Mouse (Mus musculus): ENCODE data around the gene Kars. TPM values are rescaled to one million over a fixed set of nuclear protein-coding genes. Genes with fewer than 3 reads are reported as not detected.

Kars gene
- polyA plus RNA-seq (2012; rRNA removed) (99.2 and 124 TPM in 2 replicates), polyA plus RNA-seq (2014; fragmentation: Nextera tagmentation; extraction: Ambion mirVana) (204 and 207 TPM in 2 replicates)

GRCm38 (mm10) chr8:112010997-112011815 is at the start of gene Kars, which contains the start of gene Terf2ip:
Gene Kars (minus strand): TSS chr8:112011323.
Gene Terf2ip (plus strand): TSS chr8:112011398.
- peaks cover 15% of the 10 kb centered on the region for H3K36me3 ChIP-seq (ENCODE audit: control insufficient read depth, insufficient read depth, low read length)
- peak within 1 kb of the TSS; percentile 78 for H3K4me2 ChIP-seq (replicated peaks; ENCODE audit: low read depth, low read length, severe bottlenecking)
- under 1% methylated on average over 61 of the region's 61 CpGs for WGBS
- peak; percentile 91 for TF ChIP-seq POLR2A (IDR thresholded peaks at IDR 0.05; ENCODE audit: borderline replicate concordance, extremely low read depth, insufficient read depth, insufficient read length)
- H3K9ac ChIP-seq (ENCODE audit: low read depth, low read length, severe bottlenecking): peak within 1 kb of the TSS; percentile 76
- peak; percentile 94 for DNase-seq (ENCODE audit: low spot score)
- H3K27me3 ChIP-seq (ENCODE audit: control insufficient read depth, insufficient read depth, low read length): no peaks in the 10 kb centered on the region
- H3K27ac ChIP-seq (replicated peaks; ENCODE audit: low read depth, low read length): peak within 1 kb of the TSS; percentile 72
- H3K9me3 ChIP-seq (ENCODE audit: control insufficient read depth, low read length): no peaks in the 10 kb centered on the region
- ATAC-seq (ENCODE audit: low FRiP score, low read depth): peak; percentile 93
- peak within 1 kb of the TSS; percentile 80 for H3K4me3 ChIP-seq (replicated peaks; ENCODE audit: low read length)
- peaks cover 18% of the 10 kb centered on the region for H3K4me1 ChIP-seq (ENCODE audit: control insufficient read depth, insufficient read depth, low read length)

- Histone ChIP-seq H3K9ac (ENCODE audit: low read depth, low read length, severe bottlenecking) (no peak overlapping the region), H3K36me3 (ENCODE audit: control insufficient read depth, insufficient read depth, low read length) (no peaks in the 10 kb centered on the region), H3K9me3 (ENCODE audit: control insufficient read depth, low read length) (no peaks in the 10 kb centered on the region), H3K4me3 (replicated peaks; ENCODE audit: low read length) (no peak overlapping the region), H3K27me3 (ENCODE audit: control insufficient read depth, insufficient read depth, low read length) (no peaks in the 10 kb centered on the region), H3K4me1 (ENCODE audit: control insufficient read depth, insufficient read depth, low read length) (no peaks in the 10 kb centered on the region), H3K27ac (replicated peaks; ENCODE audit: low read depth, low read length) (no peak overlapping the region), H3K4me2 (replicated peaks; ENCODE audit: low read depth, low read length, severe bottlenecking) (no peak overlapping the region)
- TF ChIP-seq POLR2A (IDR thresholded peaks at IDR 0.05; ENCODE audit: borderline replicate concordance, extremely low read depth, insufficient read depth, insufficient read length): no peak
- DNase-seq (ENCODE audit: low spot score) (no peak), ATAC-seq (ENCODE audit: low FRiP score, low read depth) (no peak)
These were observed 43.3 kb upstream of the Kars start for GRCm38 (mm10) chr8:112054456-112054855.

- Histone ChIP-seq H3K9me3 (ENCODE audit: control insufficient read depth, low read length) (no peaks in the 10 kb centered on the region), H3K36me3 (ENCODE audit: control insufficient read depth, insufficient read depth, low read length) (no peaks in the 10 kb centered on the region), H3K4me1 (ENCODE audit: control insufficient read depth, insufficient read depth, low read length) (no peaks in the 10 kb centered on the region), H3K4me2 (replicated peaks; ENCODE audit: low read depth, low read length, severe bottlenecking) (no peak overlapping the region), H3K27ac (replicated peaks; ENCODE audit: low read depth, low read length) (no peak overlapping the region), H3K4me3 (replicated peaks; ENCODE audit: low read length) (no peak overlapping the region), H3K27me3 (ENCODE audit: control insufficient read depth, insufficient read depth, low read length) (no peaks in the 10 kb centered on the region), H3K9ac (ENCODE audit: low read depth, low read length, severe bottlenecking) (no peak overlapping the region)
- ATAC-seq (ENCODE audit: low FRiP score, low read depth): no peak
- DNase-seq (ENCODE audit: low spot score): no peak
- no peak for TF ChIP-seq POLR2A (IDR thresholded peaks at IDR 0.05; ENCODE audit: borderline replicate concordance, extremely low read depth, insufficient read depth, insufficient read length)
- WGBS: 81% methylated on average over 9 of the region's 9 CpGs
These were observed 40.4 kb upstream of the Kars start for GRCm38 (mm10) chr8:112051537-112051936.

- Histone ChIP-seq H3K27ac (replicated peaks; ENCODE audit: low read depth, low read length) (no peak overlapping the region), H3K36me3 (ENCODE audit: control insufficient read depth, insufficient read depth, low read length) (no peaks in the 10 kb centered on the region), H3K4me2 (replicated peaks; ENCODE audit: low read depth, low read length, severe bottlenecking) (no peak overlapping the region), H3K27me3 (ENCODE audit: control insufficient read depth, insufficient read depth, low read length) (no peaks in the 10 kb centered on the region), H3K9ac (ENCODE audit: low read depth, low read length, severe bottlenecking) (no peak overlapping the region), H3K4me1 (ENCODE audit: control insufficient read depth, insufficient read depth, low read length) (no peaks in the 10 kb centered on the region), H3K9me3 (ENCODE audit: control insufficient read depth, low read length) (no peaks in the 10 kb centered on the region), H3K4me3 (replicated peaks; ENCODE audit: low read length) (no peak overlapping the region)
- WGBS: 81% methylated on average over 6 of the region's 6 CpGs
- ATAC-seq (ENCODE audit: low FRiP score, low read depth) (no peak), DNase-seq (ENCODE audit: low spot score) (no peak)
- no peak for TF ChIP-seq POLR2A (IDR thresholded peaks at IDR 0.05; ENCODE audit: borderline replicate concordance, extremely low read depth, insufficient read depth, insufficient read length)
These were observed 38.9 kb upstream of the Kars start for GRCm38 (mm10) chr8:112049984-112050383.

GRCm38 (mm10) chr8:112048293-112048692 is 37.2 kb upstream of the Kars start:
- ATAC-seq (ENCODE audit: low FRiP score, low read depth): no peak
- Histone ChIP-seq H3K4me2 (replicated peaks; ENCODE audit: low read depth, low read length, severe bottlenecking) (no peak overlapping the region), H3K27me3 (ENCODE audit: control insufficient read depth, insufficient read depth, low read length) (no peaks in the 10 kb centered on the region), H3K9me3 (ENCODE audit: control insufficient read depth, low read length) (no peaks in the 10 kb centered on the region), H3K9ac (ENCODE audit: low read depth, low read length, severe bottlenecking) (no peak overlapping the region), H3K27ac (replicated peaks; ENCODE audit: low read depth, low read length) (no peak overlapping the region), H3K36me3 (ENCODE audit: control insufficient read depth, insufficient read depth, low read length) (no peaks in the 10 kb centered on the region), H3K4me1 (ENCODE audit: control insufficient read depth, insufficient read depth, low read length) (no peaks in the 10 kb centered on the region), H3K4me3 (replicated peaks; ENCODE audit: low read length) (no peak overlapping the region)
- DNase-seq (ENCODE audit: low spot score): no peak
- TF ChIP-seq POLR2A (IDR thresholded peaks at IDR 0.05; ENCODE audit: borderline replicate concordance, extremely low read depth, insufficient read depth, insufficient read length): no peak
- WGBS: 83% methylated on average over 6 of the region's 6 CpGs

All from limb, embryonic 14.5 days (tissue).